Mouse (Mus musculus) thymus, adult 2 months (tissue): ENCODE results near the gene Gng8. TPM values are rescaled to one million over a fixed set of nuclear protein-coding genes. Genes with fewer than 3 reads are reported as not detected.
A peak's percentile ranks its signal among the peaks of the same experiment; 100 is the strongest.

Experiments
- DNase-seq: peaks from one replicate; pipeline ENCODE4 v3.0.0; 2021
- H3K27ac ChIP-seq: fragments of 200-500 bp; 2 replicates; pipeline ENCODE4 v1.5.1; 2012; ENCODE audit warnings: low read length, control low read depth; ENCODE audit not compliant: control insufficient read depth, insufficient read depth
- H3K27me3 ChIP-seq: fragments of 200-500 bp; 2 replicates; pipeline ENCODE4 v1.6.1; 2012; ENCODE audit warnings: mild to moderate bottlenecking, low read length, moderate library complexity, mixed read lengths; ENCODE audit not compliant: control insufficient read depth, insufficient read depth
- H3K36me3 ChIP-seq: fragments of 200-500 bp; 2 replicates; pipeline ENCODE4 v1.6.1; 2012; ENCODE audit warnings: mild to moderate bottlenecking, low read length, moderate library complexity; ENCODE audit not compliant: control insufficient read depth, insufficient read depth
- H3K4me1 ChIP-seq: fragments of 200-500 bp; replicated peaks from 2 replicates; pipeline ENCODE4 v1.6.1; 2012; ENCODE audit warnings: low read length; ENCODE audit not compliant: control insufficient read depth, insufficient read depth
- H3K4me3 ChIP-seq: fragments of 200-500 bp; 2 replicates; pipeline ENCODE4 v1.5.1; 2012; ENCODE audit warnings: mild to moderate bottlenecking, low read length, control low read depth, moderate library complexity; ENCODE audit not compliant: control insufficient read depth, insufficient read depth
- CTCF ChIP-seq: fragments of 200-500 bp; IDR thresholded peaks from 2 replicates; pipeline ENCODE4 v1.5.1; 2012; ENCODE audit warnings: mild to moderate bottlenecking, control low read depth, low read length, moderate library complexity, borderline replicate concordance; ENCODE audit not compliant: control insufficient read depth, poor library complexity, insufficient read depth; ENCODE audit errors: extremely low read depth
- POLR2A ChIP-seq: fragments of 200-500 bp; IDR thresholded peaks from 2 replicates; pipeline ENCODE4 v1.6.1; 2012; ENCODE audit warnings: mild to moderate bottlenecking, low read length, control low read depth, moderate library complexity; ENCODE audit not compliant: control insufficient read depth, poor library complexity, insufficient read depth; ENCODE audit errors: extremely low read depth
- WGBS: fragments of 180-500 bp; shearing (Covaris S2); methylation state at CpG from one replicate; pipeline ENCODE4 v1.1.7; 2018; 5-methylcytosine and 5-hydroxymethylcytosine counted together
- polyA plus RNA-seq: library from polyadenylated mRNA; depleted of rRNA; stranded (reverse); fragments of >200 nt; gene quantifications from 2 replicates; pipeline ENCODE4 v1.2.3, GENCODE M21; 2012

The Gng8 gene
- polyA plus RNA-seq, 1 experiment, result 1.7 TPM

- Histone ChIP-seq H3K4me1 (peaks cover 35% of the 10 kb centered on the region), H3K27ac (no peak overlapping the region)
- TF ChIP-seq POLR2A, result no peak
- TF ChIP-seq CTCF, result no peak
Observed at GRCm38 (mm10) chr7:16909909-16910308, 18.3 kb downstream of the Gng8 start.

GRCm38 (mm10) chr7:16911904-16912303 lies 20.3 kb downstream of the Gng8 start:
- Histone ChIP-seq H3K27ac (no peak overlapping the region), H3K4me1 (peaks cover 18% of the 10 kb centered on the region), H3K4me3 (no peak overlapping the region), H3K27me3 (no peaks in the 10 kb centered on the region), H3K36me3 (peaks cover 19% of the 10 kb centered on the region)
- DNase-seq, result no peak
- WGBS, result 96% methylated on average over 3 of the region's 3 CpGs
- no peak for TF ChIP-seq POLR2A
- no peak for TF ChIP-seq CTCF

More at GRCm38 (mm10) chr7:16909909-16910308, 18.3 kb downstream of the Gng8 start:
- 0 out of 2 replicates have a peak, but pooled peaks cover 2% of the 10 kb centered on the region for H3K36me3 ChIP-seq
- H3K4me3 ChIP-seq, result no peak overlapping the region
- no peak for DNase-seq
- WGBS, result 43% methylated on average over 10 of the region's 10 CpGs
- H3K27me3 ChIP-seq, result no peaks in the 10 kb centered on the region

- no peaks in the 10 kb centered on the region for H3K27me3 ChIP-seq
- WGBS, result 96% methylated on average over 6 of the region's 6 CpGs
- no peak overlapping the region for H3K27ac ChIP-seq
- H3K4me3 ChIP-seq, result no peak overlapping the region
- TF ChIP-seq POLR2A (no peak), CTCF (no peak)
- DNase-seq, result no peak
- H3K36me3 ChIP-seq, result peaks cover 23% of the 10 kb centered on the region
- peaks cover 14% of the 10 kb centered on the region for H3K4me1 ChIP-seq
Observed at GRCm38 (mm10) chr7:16912360-16912759, 20.8 kb downstream of the Gng8 start.

GRCm38 (mm10) chr7:16913806-16914452 lies 22.3 kb downstream of the Gng8 start:
- H3K4me1 ChIP-seq, result no peaks in the 10 kb centered on the region; the same call in 1 of the 2 replicates
- peak; percentile 74 for DNase-seq
- H3K4me3 ChIP-seq, result no peak overlapping the region
- WGBS, result 43% methylated on average over 10 of the region's 10 CpGs
- peak; percentile 89 for TF ChIP-seq CTCF
- no peak for TF ChIP-seq POLR2A
- no peak overlapping the region for H3K27ac ChIP-seq
- peaks cover 28% of the 10 kb centered on the region for H3K36me3 ChIP-seq
- H3K27me3 ChIP-seq, result no peaks in the 10 kb centered on the region

GRCm38 (mm10) chr7:16914453-16915343 lies 23.1 kb downstream of the Gng8 start:
- H3K4me1 ChIP-seq, result no peaks in the 10 kb centered on the region
- 93% methylated on average over 18 of the region's 18 CpGs for WGBS

GRCm38 (mm10) chr7:16915461-16916340 lies 24.1 kb downstream of the Gng8 start:
- TF ChIP-seq POLR2A (no peak), CTCF (no peak)
- H3K27me3 ChIP-seq, result no peaks in the 10 kb centered on the region
- WGBS, result 97% methylated on average over 32 of the region's 32 CpGs
- H3K36me3 ChIP-seq, result peaks cover 31% of the 10 kb centered on the region
- no peak overlapping the region for H3K4me3 ChIP-seq
- DNase-seq, result no peak
- H3K4me1 ChIP-seq, result no peaks in the 10 kb centered on the region; the same call in 1 of the 2 replicates
- H3K27ac ChIP-seq, result no peak overlapping the region

More at GRCm38 (mm10) chr7:16914453-16915343, 23.1 kb downstream of the Gng8 start:
- Histone ChIP-seq H3K27me3 (no peaks in the 10 kb centered on the region), H3K4me3 (no peak overlapping the region), H3K36me3 (peaks cover 31% of the 10 kb centered on the region), H3K27ac (no peak overlapping the region)
- no peak for TF ChIP-seq POLR2A
- no peak for TF ChIP-seq CTCF
- no peak for DNase-seq
